Mouse (Mus musculus) intestine, embryonic 15.5 days (tissue): ENCODE measurements around the gene Polrmt. TPM values are rescaled to one million over a fixed set of nuclear protein-coding genes. Genes with fewer than 3 reads are reported as not detected.
A peak's percentile ranks its signal among the peaks of the same experiment; 100 is the strongest.

Experiments used
- ATAC-seq: fragments of 200-750 bp; cut with Nextera tagmentation; 2 replicates; pipeline ENCODE4 v1.8.0; 2017; ENCODE audit warnings: moderate TSS enrichment, moderate library complexity
- H3K27ac ChIP-seq: fragments of 300-500 bp; sonication (generic); 2 replicates; pipeline ENCODE4 v1.5.1; 2015; ENCODE audit warnings: mild to moderate bottlenecking, inconsistent platforms
- H3K27me3 ChIP-seq: fragments of 300-500 bp; sonication (generic); replicated peaks from 2 replicates; pipeline ENCODE4 v1.6.1; 2015; ENCODE audit warnings: inconsistent platforms
- H3K36me3 ChIP-seq: fragments of 300-500 bp; sonication (generic); 2 replicates; pipeline ENCODE4 v1.6.1; 2015; ENCODE audit warnings: inconsistent platforms
- H3K4me1 ChIP-seq: fragments of 300-500 bp; sonication (generic); replicated peaks from 2 replicates; pipeline ENCODE4 v1.6.1; 2015; ENCODE audit warnings: inconsistent platforms
- H3K4me2 ChIP-seq: fragments of 300-500 bp; sonication (generic); replicated peaks from 2 replicates; pipeline ENCODE4 v1.6.1; 2015; ENCODE audit warnings: mild to moderate bottlenecking, inconsistent platforms
- H3K4me3 ChIP-seq: fragments of 300-500 bp; sonication (generic); replicated peaks from 2 replicates; pipeline ENCODE4 v1.5.1; 2015; ENCODE audit warnings: inconsistent platforms
- H3K9ac ChIP-seq: fragments of 300-500 bp; sonication (generic); 2 replicates; pipeline ENCODE4 v1.6.1; 2015; ENCODE audit warnings: inconsistent platforms
- H3K9me3 ChIP-seq: fragments of 300-500 bp; sonication (generic); 2 replicates; pipeline ENCODE4 v1.6.1; 2016; ENCODE audit warnings: inconsistent platforms
- WGBS: fragments of 180-500 bp; shearing (Covaris S2); methylation state at CpG from one replicate; pipeline ENCODE4 v1.1.7; 2015; 5-methylcytosine and 5-hydroxymethylcytosine counted together
- polyA plus RNA-seq: library from polyadenylated mRNA; unstranded; fragments of >200 nt; fragmentation: Nextera tagmentation; extraction: Ambion mirVana; gene quantifications from 2 replicates; pipeline ENCODE4 v1.2.1, GENCODE M21; 2015

The Polrmt gene
- polyA plus RNA-seq, 1 experiment from 2014 or later = 37.8 TPM

GRCm38 (mm10) chr10:79713163-79713562 is 33.2 kb downstream of the Polrmt start:
- H3K9me3 ChIP-seq = no peaks in the 10 kb centered on the region
- peaks cover 23% of the 10 kb centered on the region for H3K4me1 ChIP-seq

GRCm38 (mm10) chr10:79712499-79713126 is 33.8 kb downstream of the Polrmt start:
- Histone ChIP-seq H3K9me3 (no peaks in the 10 kb centered on the region), H3K4me3 (no peak overlapping the region), H3K36me3 (peaks cover 29% of the 10 kb centered on the region), H3K27ac (no peak overlapping the region), H3K4me2 (no peak overlapping the region), H3K4me1 (peaks cover 22% of the 10 kb centered on the region), H3K27me3 (peaks cover 31% of the 10 kb centered on the region), H3K9ac (no peak overlapping the region)
- peak; percentile 60 for ATAC-seq
- WGBS = 24% methylated on average over 4 of the region's 6 CpGs

More at GRCm38 (mm10) chr10:79713163-79713562, 33.2 kb downstream of the Polrmt start:
- Histone ChIP-seq H3K9ac (no peak overlapping the region), H3K27me3 (peaks cover 35% of the 10 kb centered on the region), H3K27ac (no peak overlapping the region), H3K36me3 (peaks cover 29% of the 10 kb centered on the region), H3K4me3 (no peak overlapping the region), H3K4me2 (no peak overlapping the region)
- ATAC-seq = no peak
- WGBS = 35% methylated on average over 1 of the region's 1 CpGs

GRCm38 (mm10) chr10:79712029-79712428 is 34.4 kb downstream of the Polrmt start:
- Histone ChIP-seq H3K4me1 (peaks cover 22% of the 10 kb centered on the region), H3K27ac (no peak overlapping the region), H3K9ac (no peak overlapping the region), H3K36me3 (peaks cover 29% of the 10 kb centered on the region), H3K9me3 (no peaks in the 10 kb centered on the region), H3K4me3 (no peak overlapping the region), H3K4me2 (no peak overlapping the region), H3K27me3 (peaks cover 25% of the 10 kb centered on the region)
- peak; percentile 40 for ATAC-seq
- 81% methylated on average over 1 of the region's 1 CpGs for WGBS

DNA sequence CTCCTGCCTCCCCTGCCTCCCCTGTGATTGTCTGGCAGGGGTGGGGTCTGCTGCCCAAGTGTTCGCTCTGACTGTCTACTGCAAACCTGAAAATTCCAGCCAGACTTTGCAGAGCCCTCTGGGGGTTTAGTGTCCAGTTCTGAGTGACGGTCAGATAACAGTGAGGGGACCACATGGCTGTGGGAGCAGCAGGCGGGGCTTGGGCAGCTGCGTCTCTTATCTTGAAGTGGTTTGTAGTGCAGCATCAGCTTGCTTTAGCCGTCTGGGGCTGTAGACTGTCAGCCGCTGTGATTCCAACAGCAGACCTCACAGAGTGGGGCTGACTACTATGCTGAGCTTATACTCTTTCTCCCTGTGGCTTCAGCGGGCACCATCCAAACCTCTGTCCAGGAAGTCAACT is 37.1 kb downstream of the Polrmt start:
- WGBS = 63% methylated on average over 7 of the region's 7 CpGs

GRCm38 (mm10) chr10:79708668-79709067 is 37.7 kb downstream of the Polrmt start:
- Histone ChIP-seq H3K36me3 (peaks cover 29% of the 10 kb centered on the region), H3K4me1 (peaks cover 37% of the 10 kb centered on the region), H3K9me3 (no peaks in the 10 kb centered on the region), H3K4me3 (no peak overlapping the region), H3K27me3 (no peaks in the 10 kb centered on the region), H3K4me2 (no peak overlapping the region), H3K9ac (no peak overlapping the region), H3K27ac (no peak overlapping the region)
- WGBS = 85% methylated on average over 21 of the region's 21 CpGs
- no peak for ATAC-seq

More for the DNA sequence above, 37.1 kb downstream of the Polrmt start:
- no peaks in the 10 kb centered on the region for H3K27me3 ChIP-seq
- H3K36me3 ChIP-seq = peaks cover 29% of the 10 kb centered on the region
- peaks cover 37% of the 10 kb centered on the region for H3K4me1 ChIP-seq
- no peak overlapping the region for H3K4me3 ChIP-seq
- H3K9me3 ChIP-seq = no peaks in the 10 kb centered on the region
- ATAC-seq = no peak
- H3K4me2 ChIP-seq = no peak overlapping the region
- H3K27ac ChIP-seq = no peak overlapping the region
- no peak overlapping the region for H3K9ac ChIP-seq

- H3K36me3 ChIP-seq = peaks cover 29% of the 10 kb centered on the region
- no peak overlapping the region for H3K27ac ChIP-seq
- peaks cover 37% of the 10 kb centered on the region for H3K4me1 ChIP-seq
- WGBS = 66% methylated on average over 4 of the region's 4 CpGs
- no peak overlapping the region for H3K4me3 ChIP-seq
- no peak overlapping the region; the same call in 1 of the 2 replicates for H3K4me2 ChIP-seq
- H3K9me3 ChIP-seq = no peaks in the 10 kb centered on the region
- no peaks in the 10 kb centered on the region for H3K27me3 ChIP-seq
- H3K9ac ChIP-seq = no peak overlapping the region
- no peak for ATAC-seq
These were observed 38.6 kb downstream of the Polrmt start for GRCm38 (mm10) chr10:79707759-79708158.

- no peak overlapping the region for H3K9ac ChIP-seq
- peak overlapping the region; percentile 77 for H3K4me2 ChIP-seq
- 61% methylated on average over 1 of the region's 1 CpGs for WGBS
- no peak overlapping the region for H3K4me3 ChIP-seq
- ATAC-seq = no peak
- H3K27ac ChIP-seq = no peak overlapping the region
- H3K36me3 ChIP-seq = peaks cover 29% of the 10 kb centered on the region
- H3K27me3 ChIP-seq = no peaks in the 10 kb centered on the region
- H3K9me3 ChIP-seq = no peaks in the 10 kb centered on the region
- peaks cover 37% of the 10 kb centered on the region for H3K4me1 ChIP-seq
These were observed 39.2 kb downstream of the Polrmt start for GRCm38 (mm10) chr10:79707162-79707561.

- Histone ChIP-seq H3K36me3 (peaks cover 26% of the 10 kb centered on the region), H3K4me2 (peak overlapping the region; percentile 77), H3K27ac (no peak overlapping the region), H3K4me1 (peaks cover 39% of the 10 kb centered on the region), H3K27me3 (no peaks in the 10 kb centered on the region), H3K9ac (peak overlapping the region; percentile 90; the same call in 1 of the 2 replicates), H3K9me3 (no peaks in the 10 kb centered on the region), H3K4me3 (peak overlapping the region; percentile 70)
- ATAC-seq = no peak
- WGBS = 77% methylated on average over 5 of the region's 5 CpGs
These were observed 39.8 kb downstream of the Polrmt start for GRCm38 (mm10) chr10:79706406-79707094.

DNA sequence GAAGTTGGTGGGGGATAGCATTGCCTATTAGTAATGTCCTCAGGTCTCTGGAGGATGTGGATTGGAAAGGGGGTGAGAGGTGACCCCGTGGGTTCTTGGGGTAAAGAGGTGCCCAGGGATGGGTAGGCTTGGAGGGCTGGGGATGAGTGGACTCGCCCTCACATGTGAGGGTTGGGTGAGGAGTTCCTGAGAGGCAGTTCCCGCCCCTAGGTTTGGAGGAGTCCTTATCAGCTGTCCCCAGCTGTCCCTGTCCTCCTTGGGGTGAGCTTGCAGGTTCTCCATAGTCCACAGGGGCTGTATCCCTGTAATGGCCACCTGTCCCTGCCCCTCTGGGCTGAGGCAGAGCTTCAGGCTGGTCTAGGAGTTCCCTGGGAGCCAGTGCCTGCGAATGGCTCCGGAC is 40.4 kb downstream of the Polrmt start:
- Histone ChIP-seq H3K9me3 (no peaks in the 10 kb centered on the region), H3K36me3 (peaks cover 20% of the 10 kb centered on the region), H3K9ac (peak overlapping the region; percentile 90), H3K27me3 (no peaks in the 10 kb centered on the region), H3K4me2 (peak overlapping the region; percentile 77), H3K4me1 (peaks cover 45% of the 10 kb centered on the region), H3K27ac (no peak overlapping the region), H3K4me3 (peak overlapping the region; percentile 70)
- ATAC-seq = no peak
- WGBS = 79% methylated on average over 5 of the region's 5 CpGs

DNA sequence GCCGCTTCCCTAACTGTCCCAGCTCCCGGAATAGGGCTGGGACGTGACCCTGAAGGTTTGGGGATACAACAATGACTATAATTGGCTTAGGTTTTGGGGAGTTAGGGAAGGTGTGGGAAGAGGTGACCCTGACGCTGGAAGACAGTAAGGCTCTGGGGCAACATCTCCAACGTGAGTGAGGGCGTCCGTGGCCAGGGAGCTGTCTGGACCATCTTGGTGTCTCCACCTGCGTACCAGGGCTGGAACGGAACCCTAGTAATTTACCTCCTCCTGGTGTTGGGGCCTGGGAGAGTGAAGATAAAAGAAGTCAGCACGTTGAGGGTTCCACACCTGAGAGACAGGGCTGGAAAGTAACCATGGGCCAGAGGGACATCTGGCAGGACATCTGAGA is 41.4 kb downstream of the Polrmt start:
- Histone ChIP-seq H3K27me3 (no peaks in the 10 kb centered on the region), H3K9me3 (no peaks in the 10 kb centered on the region), H3K4me1 (peaks cover 45% of the 10 kb centered on the region), H3K4me3 (peak overlapping the region; percentile 70), H3K9ac (peak overlapping the region; percentile 90), H3K36me3 (peaks cover 10% of the 10 kb centered on the region), H3K4me2 (peak overlapping the region; percentile 77), H3K27ac (peak overlapping the region; percentile 81; the same call in 1 of the 2 replicates)
- ATAC-seq = no peak
- WGBS = 4% methylated on average over 10 of the region's 10 CpGs

DNA sequence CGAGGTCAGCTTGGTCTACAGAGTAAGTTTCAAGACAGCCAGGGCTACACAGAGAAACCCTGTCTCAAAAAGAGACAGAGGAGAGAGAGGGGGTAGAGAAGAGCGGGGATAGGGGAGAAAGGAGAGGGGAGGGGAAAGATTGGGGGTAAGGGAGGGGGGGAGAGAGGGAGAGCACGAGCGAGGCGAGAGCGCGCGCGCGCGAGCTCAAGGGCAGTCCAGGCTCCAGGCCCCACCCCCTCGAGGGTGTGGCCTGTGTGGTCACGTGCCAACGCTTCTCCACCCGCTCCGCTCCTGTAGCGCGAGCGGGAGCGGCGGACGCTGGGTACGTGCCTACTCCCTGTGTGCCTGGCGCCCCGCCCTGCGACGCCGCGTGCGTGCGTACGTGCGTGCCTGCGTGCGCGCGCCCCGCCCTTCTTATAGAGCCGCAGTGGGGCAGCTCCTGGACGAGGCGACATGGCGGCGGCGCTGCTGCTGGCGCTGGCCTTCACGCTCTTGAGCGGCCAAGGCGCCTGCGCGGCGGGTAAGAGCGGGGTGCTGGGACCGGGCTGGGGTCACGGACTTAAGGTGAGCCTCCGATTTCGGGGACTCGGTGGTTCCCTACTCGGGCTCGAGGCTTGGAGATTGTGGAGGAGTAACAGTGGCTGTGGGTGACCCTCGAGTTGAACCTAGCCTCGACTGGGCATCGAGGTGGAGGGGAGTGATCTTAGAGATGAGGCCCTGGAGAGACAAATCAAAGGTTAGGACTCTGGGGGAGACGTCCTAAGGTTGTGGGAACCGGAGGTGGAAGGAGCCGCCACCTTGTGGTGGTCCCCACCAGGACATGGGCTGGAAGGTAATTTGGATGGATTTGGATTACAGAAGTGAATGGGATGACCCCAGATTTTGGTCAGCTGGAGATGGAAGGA is 42.1 kb downstream of the Polrmt start, which contains the start of gene Bsg:
Gene Bsg, plus strand, starts transcription at position 427 of the 905 bp plus-strand sequence.
- peaks cover 3% of the 10 kb centered on the region; the same call in 1 of the 2 replicates for H3K36me3 ChIP-seq
- H3K4me3 ChIP-seq = peak within 1 kb of the TSS; percentile 70
- H3K4me1 ChIP-seq = peaks cover 44% of the 10 kb centered on the region
- ATAC-seq = peak; percentile 95
- H3K27me3 ChIP-seq = no peaks in the 10 kb centered on the region
- peak within 1 kb of the TSS; percentile 81 for H3K27ac ChIP-seq
- no peaks in the 10 kb centered on the region for H3K9me3 ChIP-seq
- under 1% methylated on average over 65 of the region's 65 CpGs for WGBS
- H3K4me2 ChIP-seq = peak within 1 kb of the TSS; percentile 77
- peak within 1 kb of the TSS; percentile 90 for H3K9ac ChIP-seq

- Histone ChIP-seq H3K4me2 (peak overlapping the region; percentile 77), H3K9me3 (no peaks in the 10 kb centered on the region), H3K4me1 (peaks cover 39% of the 10 kb centered on the region), H3K27me3 (no peaks in the 10 kb centered on the region), H3K4me3 (no peak overlapping the region), H3K36me3 (no peaks in the 10 kb centered on the region), H3K9ac (0 out of 2 replicates have a peak overlapping the region, but pooled peaks have one; percentile 23), H3K27ac (peak overlapping the region; percentile 37; the same call in 1 of the 2 replicates)
- no peak for ATAC-seq
- 74% methylated on average over 10 of the region's 10 CpGs for WGBS
These were observed 42.8 kb downstream of the Polrmt start for GRCm38 (mm10) chr10:79703541-79703940.
